Mouse (Mus musculus): ENCODE measurements around the gene Mterf1a. TPM values are rescaled to one million over a fixed set of nuclear protein-coding genes. Genes with fewer than 3 reads are reported as not detected.
"Not testable (repeated sequence)": the region's sequence is repeated elsewhere in the genome, so short reads cannot be mapped to it uniquely, and the experiment has no call there.

Gene Mterf1a
- 1 to 10 TPM; 1.3 to 1.7 TPM for total RNA-seq (2021)
- long read RNA-seq, experiment 1, partial matches to known transcripts = 0 of 5 reads
- long read RNA-seq, experiment 1, other reads (novel, unspliced or antisense) = 1 of 5 reads
- long read RNA-seq, experiment 2, partial matches to known transcripts = 0 of 4 reads
- long read RNA-seq, experiment 2, other reads (novel, unspliced or antisense) = 0 of 4 reads

DNA sequence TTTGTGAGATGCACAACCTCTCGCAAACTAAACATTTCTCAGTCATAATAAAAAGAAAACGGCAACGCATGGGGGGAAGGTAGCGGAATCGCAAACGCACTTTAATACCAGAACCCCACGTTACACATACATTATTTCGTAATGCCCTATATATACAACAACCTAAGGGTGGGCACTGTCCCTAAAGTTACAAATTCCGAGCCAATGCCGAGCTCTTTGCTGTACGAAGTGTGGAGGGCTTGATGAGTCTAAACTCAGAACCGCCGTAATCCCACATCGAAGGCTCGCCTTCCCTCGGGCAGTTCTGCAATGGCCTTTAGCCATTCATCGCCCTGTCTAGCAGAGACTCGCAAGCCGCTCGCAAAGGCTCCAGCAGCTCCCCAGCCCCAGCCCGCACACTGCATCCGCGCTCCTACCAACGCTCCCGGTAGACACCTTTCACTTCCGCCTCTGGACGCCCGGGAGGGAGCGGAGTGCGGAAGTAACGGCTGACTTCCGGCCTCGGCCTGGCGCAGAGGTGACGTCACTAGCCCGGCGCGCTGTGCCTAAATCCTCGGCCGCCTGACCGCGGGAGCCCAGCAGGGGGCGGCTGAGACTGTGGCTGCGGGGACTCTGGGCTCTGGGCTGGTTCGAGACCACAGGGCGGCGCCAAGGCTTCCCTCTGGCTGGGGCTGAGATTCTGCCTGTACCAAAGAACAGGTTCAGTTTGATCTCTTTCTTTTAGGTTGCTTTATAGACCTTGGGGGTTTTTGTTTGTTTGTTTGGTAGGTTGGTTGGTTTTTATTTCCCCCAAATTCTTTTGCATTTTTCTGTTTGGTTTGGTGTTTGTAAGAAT lies at the start of gene Mterf1a:
Mterf1a (minus strand) TSS at position 475 of the 835 bp plus-strand sequence.
- DNase-seq = not testable (repeated sequence)
- intact Hi-C loops (cut with DNase I; ENCODE audit: low total_unique reads) = loop anchor here (10.0 kb wide), 1 partner anchor 301 kb away; the partner anchor contains the start of gene Mterf1b

DNA sequence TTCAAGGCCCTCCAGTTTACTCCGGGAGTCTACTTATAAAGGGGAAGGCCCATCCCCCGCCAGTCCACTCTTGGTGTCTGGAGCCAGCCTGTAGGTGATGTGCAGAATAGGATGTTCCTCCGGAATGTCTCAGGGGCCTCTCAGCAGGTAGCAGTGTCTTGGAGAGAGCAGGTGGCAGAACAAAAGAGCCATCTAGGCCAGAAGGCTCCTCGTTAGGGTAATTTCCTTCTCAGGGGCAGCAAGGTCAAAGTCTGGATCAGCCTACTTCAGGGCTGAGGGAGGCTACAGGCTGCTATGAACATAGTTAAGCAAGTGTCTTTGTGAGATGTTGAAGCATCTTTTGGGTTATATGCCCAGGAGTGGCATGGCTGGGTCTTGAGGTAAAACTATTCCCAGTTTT lies 49.4 kb upstream of the Mterf1a start:
- DNase-seq; intact Hi-C loops (cut with DNase I; ENCODE audit: low total_unique reads): not testable (repeated sequence)

DNA sequence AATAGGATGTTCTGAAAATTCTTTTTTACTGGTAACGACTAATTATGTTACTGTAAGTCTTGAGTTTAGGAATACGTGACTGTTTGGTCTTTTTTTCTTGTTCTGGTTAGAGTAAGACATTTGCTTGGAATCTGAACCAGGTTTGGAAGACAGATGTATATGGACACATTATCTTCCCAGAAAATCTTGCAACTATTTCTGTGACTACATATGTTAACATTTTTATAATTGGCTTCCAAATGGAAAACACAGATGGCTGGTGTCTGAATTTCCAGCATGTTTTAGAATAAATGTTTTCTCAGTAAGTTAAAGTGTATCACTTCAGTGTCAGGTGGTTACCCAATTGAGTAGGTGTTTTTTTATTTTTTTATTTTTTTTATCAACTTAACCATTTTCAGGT lies 47.5 kb upstream of the Mterf1a start:
- no peak for DNase-seq
- intact Hi-C loops (cut with DNase I; ENCODE audit: low total_unique reads) = no loop called here

DNA sequence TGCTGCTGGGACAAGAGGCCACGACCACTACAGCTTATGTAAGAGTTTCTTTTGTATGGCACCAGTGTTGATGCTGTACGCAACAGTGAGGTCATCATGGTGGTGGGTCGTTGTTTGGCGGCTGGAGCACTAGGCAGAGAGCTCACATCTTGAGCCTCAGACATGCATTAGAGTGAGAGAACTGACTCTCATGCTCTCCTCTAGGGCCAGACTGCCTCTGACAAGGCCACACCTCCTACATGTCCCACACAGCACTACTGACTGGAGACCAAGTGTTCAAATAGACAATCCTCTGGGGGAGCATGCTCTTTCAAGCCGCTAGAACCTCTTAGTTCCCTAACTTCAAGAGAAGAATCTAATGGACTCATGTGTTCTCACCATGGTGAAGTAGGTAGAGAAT lies 45.6 kb upstream of the Mterf1a start:
- intact Hi-C loops (cut with DNase I; ENCODE audit: low total_unique reads) = no loop called here
- no peak for DNase-seq

DNA sequence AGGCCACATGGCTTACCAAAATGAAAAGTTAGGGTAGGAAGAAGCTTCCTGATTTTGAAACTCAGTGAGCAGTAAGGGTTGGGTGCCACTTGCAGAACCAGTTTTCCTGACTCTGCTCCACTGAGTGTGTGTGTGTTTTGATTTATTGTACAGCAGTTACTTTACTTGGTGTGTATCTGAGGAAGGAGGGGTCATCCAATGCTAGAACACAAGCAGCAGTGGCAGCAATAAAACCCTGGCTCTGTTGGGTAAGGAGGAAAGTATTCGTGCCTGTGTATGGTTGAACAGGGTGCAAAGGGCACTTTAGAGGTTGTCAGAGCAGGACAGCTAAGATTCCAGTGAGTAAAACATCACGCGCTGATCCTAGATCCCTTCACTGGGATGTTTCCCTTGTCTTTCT lies 45.2 kb upstream of the Mterf1a start:
- no peak for DNase-seq
- intact Hi-C loops (cut with DNase I; ENCODE audit: low total_unique reads) = no loop called here

DNA sequence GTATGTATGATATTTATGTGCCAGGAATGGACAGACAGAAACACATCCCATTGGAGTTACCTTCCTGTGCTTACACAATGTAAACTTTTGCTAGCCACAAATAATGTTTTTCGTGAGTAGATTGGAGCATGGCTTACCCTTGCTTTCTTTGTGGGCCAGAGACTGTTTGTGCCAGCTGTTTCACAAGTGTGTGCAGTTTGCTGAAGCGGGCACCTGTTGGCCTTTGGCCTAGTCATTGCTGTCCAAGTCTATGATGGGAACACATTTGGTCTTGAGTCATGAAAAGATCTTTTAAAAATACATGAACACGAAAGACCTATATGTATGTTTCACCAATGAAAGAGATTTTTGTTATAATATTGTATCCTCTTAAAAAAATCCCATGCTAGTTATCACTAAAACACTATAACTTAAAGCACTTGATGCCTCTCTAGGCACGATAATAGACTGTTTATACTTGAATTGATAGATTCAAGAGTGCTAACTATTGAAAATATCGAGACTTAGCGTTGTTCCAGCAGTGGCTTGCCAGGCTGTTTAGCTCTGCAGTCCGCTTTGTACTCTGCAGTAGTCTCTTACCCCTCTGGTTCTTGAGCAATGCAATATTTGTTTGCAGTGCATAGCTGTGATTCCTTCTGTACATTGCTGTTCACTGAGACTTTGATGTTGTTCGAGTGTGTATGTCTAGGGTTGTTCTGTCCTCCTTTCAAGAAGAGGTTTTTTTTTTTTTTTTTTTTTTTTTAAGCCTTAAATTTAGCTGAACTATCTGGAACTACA lies 42.2 kb upstream of the Mterf1a start:
- no peak for DNase-seq

DNA sequence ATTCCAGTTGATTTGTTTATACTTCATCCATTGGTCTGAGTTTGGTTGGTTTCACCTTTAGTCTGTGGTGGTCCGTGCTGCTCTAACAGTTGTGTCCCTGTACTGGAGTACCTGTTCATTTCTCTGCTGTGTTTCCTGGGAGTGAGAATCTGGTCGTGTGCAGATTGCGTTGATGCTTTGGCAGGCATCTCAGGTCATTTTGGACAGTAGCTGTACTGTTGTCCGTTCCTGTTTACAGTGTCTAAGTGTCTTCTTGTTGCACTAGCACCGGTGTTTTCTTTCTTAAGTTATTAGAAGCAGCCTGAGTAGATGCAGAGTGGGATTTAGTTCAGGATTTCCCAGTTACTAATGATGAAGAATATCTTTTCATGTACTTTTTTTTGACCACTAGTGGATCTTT lies 41.5 kb upstream of the Mterf1a start:
- intact Hi-C loops (cut with DNase I; ENCODE audit: low total_unique reads) = no loop called here

More for the DNA sequence above, 42.2 kb upstream of the Mterf1a start:
- intact Hi-C loops (cut with DNase I; ENCODE audit: low total_unique reads) = no loop called here

DNA sequence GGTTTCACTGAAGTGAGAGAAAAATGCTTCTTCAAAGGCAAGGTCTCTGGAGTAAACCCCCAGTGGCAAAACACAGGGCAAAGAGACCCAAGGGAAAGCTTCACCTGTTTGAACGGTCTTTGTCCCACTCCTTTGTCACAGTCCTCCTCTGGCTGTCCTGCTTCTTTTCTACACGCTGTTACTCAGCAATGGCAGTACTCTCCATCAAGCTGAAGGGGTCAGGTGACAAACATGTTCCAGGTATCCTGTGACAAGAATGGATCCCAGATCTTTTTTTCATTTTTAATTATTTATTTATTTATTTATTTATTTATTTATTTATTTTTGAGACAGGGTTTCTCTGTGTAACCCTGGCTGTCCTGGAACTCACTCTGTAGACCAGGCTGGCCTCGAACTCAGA lies 39.8 kb upstream of the Mterf1a start:
- no peak for DNase-seq
- intact Hi-C loops (cut with DNase I; ENCODE audit: low total_unique reads) = no loop called here

More for the DNA sequence above, 41.5 kb upstream of the Mterf1a start:
- no peak for DNase-seq

DNA sequence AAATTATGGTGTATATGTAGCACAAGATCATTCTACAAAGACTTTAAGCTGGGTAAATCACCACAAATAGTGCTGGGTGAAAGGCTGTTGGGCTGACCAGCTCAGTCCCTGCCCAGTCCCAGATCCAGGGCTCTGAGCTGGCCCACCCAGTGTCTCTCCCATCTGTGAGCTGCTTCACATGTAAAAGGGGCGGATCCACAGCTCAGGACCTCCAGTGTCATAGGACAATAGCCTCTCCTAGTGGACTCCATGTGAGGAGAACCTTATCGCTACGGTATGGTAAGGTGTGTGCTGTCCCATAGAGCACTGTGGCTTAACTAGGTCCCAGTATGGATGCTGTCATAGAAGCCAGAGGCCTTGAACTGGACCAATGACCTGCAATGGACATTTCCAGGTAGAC lies 37.9 kb upstream of the Mterf1a start:
- intact Hi-C loops (cut with DNase I; ENCODE audit: low total_unique reads) = no loop called here
- DNase-seq = no peak

DNA sequence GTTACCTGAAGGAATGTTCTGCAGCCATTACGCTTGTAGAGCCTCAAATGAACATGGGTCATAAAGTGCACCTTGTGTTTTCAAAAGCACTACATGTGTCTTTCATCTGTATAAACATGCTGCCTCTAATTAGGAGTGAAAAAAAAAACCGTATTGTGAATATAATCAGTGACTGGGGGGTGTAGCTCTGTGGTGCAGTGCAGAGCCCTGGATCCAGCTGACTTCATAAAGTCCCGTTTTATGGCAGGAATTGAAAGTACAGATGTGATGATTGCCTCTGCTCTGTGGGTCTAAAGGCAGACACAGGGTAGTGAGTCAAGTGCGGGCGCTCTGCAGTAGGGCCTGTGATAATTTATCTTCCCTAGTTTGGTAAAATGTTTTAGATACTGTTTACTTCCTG lies 37.0 kb upstream of the Mterf1a start:
- no peak for DNase-seq

DNA sequence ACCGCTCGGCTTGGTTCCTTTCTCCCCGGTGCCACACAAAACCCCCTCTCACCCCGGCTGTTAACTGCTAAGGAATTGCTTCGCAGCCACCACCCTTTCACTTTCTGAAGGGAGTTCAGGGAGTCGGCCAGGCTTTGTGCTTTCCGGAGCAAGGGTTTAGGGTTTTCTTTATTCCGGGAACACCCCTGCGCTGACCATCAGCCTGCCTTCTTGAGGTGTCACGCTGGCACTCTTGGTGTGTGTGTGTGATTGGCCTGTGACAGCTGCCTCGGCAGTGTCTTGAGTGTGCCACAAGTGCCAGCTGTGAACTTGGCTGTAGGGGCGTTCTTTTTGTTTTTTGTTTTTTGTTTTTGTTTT lies 34.9 kb upstream of the Mterf1a start:
- DNase-seq = peak; percentile 20
- intact Hi-C loops (cut with DNase I; ENCODE audit: low total_unique reads) = no loop called here

More for the DNA sequence above, 37.0 kb upstream of the Mterf1a start:
- intact Hi-C loops (cut with DNase I; ENCODE audit: low total_unique reads) = no loop called here

DNA sequence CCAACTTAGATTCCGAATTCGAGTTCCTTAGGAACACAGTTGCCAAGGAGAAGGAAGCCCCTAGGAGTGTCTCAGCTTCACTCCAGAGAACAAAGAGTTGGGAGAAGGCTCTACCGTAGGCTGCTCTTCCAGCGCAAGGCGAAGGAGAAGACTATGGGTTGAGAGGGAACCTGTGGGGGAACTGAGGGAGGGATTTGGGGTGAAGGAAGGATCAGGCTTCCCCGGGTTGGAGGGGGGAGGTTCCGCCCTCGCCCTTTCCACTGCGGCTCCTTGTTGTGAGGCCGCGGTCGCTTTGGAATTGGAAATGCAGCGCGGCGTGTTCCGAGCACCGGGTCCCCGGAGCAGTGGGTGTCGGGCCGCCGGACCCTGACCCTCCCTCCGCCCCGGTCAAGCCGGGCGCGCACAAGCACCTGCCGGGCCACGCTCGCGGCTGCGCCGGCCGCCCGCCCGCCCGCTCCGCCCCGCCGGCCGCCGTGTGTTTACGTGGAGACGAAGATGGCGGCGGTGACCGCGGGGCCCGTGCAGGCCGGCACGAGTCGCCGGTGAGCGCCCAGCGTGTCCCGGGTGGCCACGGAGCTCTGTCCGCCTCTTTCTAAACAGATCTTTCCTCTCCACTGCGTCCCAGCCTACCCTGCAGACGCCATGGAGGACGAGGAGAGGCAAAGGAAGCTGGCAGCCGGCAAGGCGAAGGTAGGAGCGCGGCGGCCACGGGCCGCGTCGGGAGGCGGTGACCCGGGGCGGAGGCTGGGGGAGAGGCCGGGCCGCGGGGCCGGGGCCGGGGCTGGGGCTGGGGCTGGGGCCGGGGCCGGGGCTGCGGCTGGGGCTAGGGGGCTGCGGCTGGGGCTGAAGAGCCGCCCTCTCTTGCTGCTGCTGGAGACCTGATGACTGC lies 34.3 kb upstream of the Mterf1a start, which contains the start of gene Akap9:
Akap9 (plus strand) TSS at position 254 of the 889 bp plus-strand sequence.
- intact Hi-C loops (cut with DNase I; ENCODE audit: low total_unique reads) = no loop called here
- peak; percentile 70 for DNase-seq

DNA sequence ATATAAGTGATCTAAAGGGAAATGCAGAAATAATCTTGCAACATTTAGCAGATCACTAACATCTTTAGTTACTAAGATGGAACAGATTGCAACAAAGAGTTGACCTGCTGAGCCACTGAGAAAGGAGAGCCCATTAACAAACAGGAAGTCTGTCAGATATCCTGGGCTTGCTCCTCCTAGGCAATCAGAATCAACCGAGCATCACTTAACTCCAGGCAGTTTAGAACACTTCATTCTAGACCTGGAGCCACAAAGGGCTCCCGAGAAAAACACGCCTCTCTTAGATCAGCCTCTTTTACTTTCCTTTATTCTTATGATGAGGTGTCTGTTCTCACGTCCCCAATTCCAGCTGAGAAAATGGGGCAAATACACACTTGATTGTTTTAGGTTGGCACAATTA lies 32.9 kb upstream of the Mterf1a start:
- DNase-seq = no peak
- intact Hi-C loops (cut with DNase I; ENCODE audit: low total_unique reads) = no loop called here

DNA sequence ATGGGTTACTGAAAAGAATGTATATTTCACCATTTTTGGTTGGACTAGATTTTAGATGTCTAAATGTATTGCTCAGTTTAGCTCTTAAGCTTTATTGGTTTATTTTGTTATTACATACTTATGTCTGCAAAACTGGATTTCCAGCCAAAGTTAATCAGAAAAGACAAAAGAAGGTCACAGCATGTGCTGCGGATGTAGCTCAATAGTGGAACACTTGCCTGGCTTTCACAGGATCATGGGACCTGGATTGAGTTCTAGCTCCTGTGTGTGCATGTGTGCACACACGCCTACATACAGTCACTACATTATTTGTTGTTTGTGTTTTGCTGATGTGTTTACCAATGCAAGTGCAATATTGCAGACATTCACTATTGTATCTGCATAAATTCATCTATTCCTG lies 28.6 kb upstream of the Mterf1a start:
- DNase-seq = no peak
- intact Hi-C loops (cut with DNase I; ENCODE audit: low total_unique reads) = no loop called here

DNA sequence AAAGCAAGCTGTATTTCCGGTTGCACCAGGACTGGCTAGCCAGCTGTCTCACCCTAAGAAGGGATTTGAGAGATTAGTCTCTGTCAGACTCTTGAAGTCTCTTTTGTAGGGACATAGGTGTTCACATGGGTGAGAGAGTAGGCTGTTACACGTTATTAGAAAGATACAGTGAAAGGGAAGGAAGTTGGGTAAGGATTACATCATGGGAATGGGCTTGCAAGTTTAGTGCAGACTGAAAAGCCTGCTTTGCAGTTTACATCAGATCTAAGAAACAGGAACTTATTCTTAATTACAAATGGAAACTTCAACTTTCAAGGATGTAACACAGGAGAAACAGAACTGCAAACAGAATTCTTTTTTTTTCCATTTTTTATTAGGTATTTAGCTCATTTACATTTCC lies 11.7 kb upstream of the Mterf1a start:
- intact Hi-C loops (cut with DNase I; ENCODE audit: low total_unique reads) = no loop called here
- DNase-seq = no peak

DNA sequence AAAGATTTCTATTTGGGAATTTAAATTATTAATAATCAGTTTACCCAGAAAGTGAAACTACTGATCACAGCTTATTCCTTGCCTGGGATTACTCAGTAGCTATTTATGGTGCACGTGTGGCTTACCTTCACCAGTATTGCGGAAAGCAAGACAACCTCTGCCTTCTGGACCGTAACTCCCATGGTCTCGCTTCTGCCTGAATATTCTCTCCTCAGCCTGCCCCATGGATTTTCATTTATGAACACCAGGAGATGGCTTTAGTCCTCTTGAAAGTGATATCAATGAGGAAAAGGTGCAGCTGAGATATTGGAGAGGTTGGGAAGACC lies 524 bp upstream of the Mterf1a start:
- intact Hi-C loops (cut with DNase I; ENCODE audit: low total_unique reads) = loop anchor here (10.0 kb wide), 1 partner anchor 301 kb away; the partner anchor contains the start of gene Mterf1b
- DNase-seq = not testable (repeated sequence)

DNA sequence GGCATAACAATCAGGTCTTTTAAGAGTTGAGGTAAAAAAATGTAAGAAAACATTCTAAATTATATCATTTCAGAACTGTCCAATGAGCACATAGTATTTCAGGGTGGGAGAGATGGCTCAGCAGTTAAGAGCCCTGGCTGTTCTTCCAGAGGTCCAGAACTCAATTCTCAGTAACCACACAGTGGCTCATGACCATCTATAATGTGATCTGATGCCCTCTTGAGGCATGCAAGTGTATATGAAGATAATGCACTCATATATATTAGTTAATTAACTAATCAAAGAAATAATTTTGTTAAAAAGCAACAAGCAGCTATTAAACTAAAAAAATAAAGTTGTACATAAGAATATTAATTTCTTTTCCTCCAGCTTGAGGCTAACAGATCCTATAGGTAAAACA lies 4.5 kb downstream of the Mterf1a start:
- intact Hi-C loops (cut with DNase I; ENCODE audit: low total_unique reads) = no loop called here
- no peak for DNase-seq

DNA sequence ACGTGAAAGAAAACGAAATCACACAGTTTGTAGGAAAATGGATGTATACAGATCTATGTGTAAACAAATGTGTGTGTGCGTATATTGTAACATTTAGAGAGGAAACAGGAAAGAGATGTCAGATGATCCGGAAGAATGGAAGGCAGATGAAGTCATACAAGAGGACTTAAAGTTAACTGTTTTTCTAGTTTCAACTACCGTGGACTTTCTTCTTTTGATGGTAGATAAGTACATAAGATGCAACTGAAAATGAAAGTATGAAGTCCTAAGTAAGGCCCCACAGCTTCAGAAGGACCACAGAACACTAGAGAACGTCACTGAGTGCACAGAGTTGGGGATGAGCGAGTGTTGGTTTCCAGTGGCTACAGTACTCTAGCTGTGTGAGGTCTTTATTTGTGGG lies 6.9 kb downstream of the Mterf1a start:
- intact Hi-C loops (cut with DNase I; ENCODE audit: low total_unique reads); DNase-seq: not testable (repeated sequence)

DNA sequence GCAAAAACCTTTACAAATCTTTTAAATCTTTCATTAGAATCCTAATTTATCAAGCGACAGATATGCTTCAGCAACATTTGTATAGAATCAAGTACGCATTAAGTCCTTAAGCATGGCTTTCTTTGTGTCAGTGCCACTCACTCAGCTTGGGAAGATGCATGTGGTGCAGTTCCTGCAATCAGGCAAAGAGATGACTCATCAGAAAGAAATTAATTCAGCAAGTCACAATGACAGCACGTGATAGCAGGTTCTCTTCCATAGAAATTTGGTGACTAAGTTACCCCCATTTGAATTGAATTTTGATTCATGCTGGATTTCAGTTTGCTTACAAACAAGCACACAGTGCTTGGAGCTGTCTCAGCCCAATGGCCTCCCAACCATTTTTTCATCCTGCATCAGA lies 20.2 kb downstream of the Mterf1a start:
- DNase-seq = no peak
- intact Hi-C loops (cut with DNase I; ENCODE audit: low total_unique reads) = no loop called here

All from gastrocnemius, postnatal 14 days (tissue).